Mouse (Mus musculus): ENCODE data around the gene Ssh2. TPM values are rescaled to one million over a fixed set of nuclear protein-coding genes. Genes with fewer than 3 reads are reported as not detected.

Ssh2 gene
- polyA plus RNA-seq, 1 experiment from 2014 or later: 8.8 TPM

- no peak for DNase-seq (ENCODE audit: low spot score)
- Histone ChIP-seq H3K9me3 (replicated peaks) (no peaks in the 10 kb centered on the region), H3K27me3 (ENCODE audit: low read depth, poor library complexity, severe bottlenecking) (no peaks in the 10 kb centered on the region), H3K4me3 (no peak overlapping the region), H3K4me1 (peaks cover 19% of the 10 kb centered on the region), H3K36me3 (peaks cover 90% of the 10 kb centered on the region), H3K27ac (no peak overlapping the region)
- WGBS: 96% methylated on average over 14 of the region's 14 CpGs
These were observed 290.2 kb downstream of the Ssh2 start for GRCm38 (mm10) chr11:77506273-77506672.

- no peak overlapping the region for H3K4me3 ChIP-seq
- no peaks in the 10 kb centered on the region for H3K9me3 ChIP-seq (replicated peaks)
- H3K27ac ChIP-seq: 0 out of 2 replicates have a peak overlapping the region, but pooled peaks have one; percentile 7
- WGBS: 87% methylated on average over 6 of the region's 6 CpGs
- no peak for DNase-seq (ENCODE audit: low spot score)
- peaks cover 17% of the 10 kb centered on the region for H3K4me1 ChIP-seq
- peaks cover 83% of the 10 kb centered on the region for H3K36me3 ChIP-seq
- H3K27me3 ChIP-seq (ENCODE audit: low read depth, poor library complexity, severe bottlenecking): no peaks in the 10 kb centered on the region
These were observed 290.9 kb downstream of the Ssh2 start for GRCm38 (mm10) chr11:77506941-77507340.

- Histone ChIP-seq H3K27me3 (ENCODE audit: low read depth, poor library complexity, severe bottlenecking) (no peaks in the 10 kb centered on the region), H3K9me3 (replicated peaks) (no peaks in the 10 kb centered on the region), H3K36me3 (peaks cover 78% of the 10 kb centered on the region), H3K4me1 (peaks cover 21% of the 10 kb centered on the region), H3K4me3 (peak overlapping the region; percentile 46; the same call in 1 of the 2 replicates), H3K27ac (0 out of 2 replicates have a peak overlapping the region, but pooled peaks have one; percentile 7)
- WGBS: 69% methylated on average over 4 of the region's 4 CpGs
- DNase-seq (ENCODE audit: low spot score): no peak
These were observed 291.3 kb downstream of the Ssh2 start for GRCm38 (mm10) chr11:77507426-77507825.

- Histone ChIP-seq H3K27me3 (ENCODE audit: low read depth, poor library complexity, severe bottlenecking) (no peaks in the 10 kb centered on the region), H3K27ac (peak overlapping the region; percentile 75)
- 20% methylated on average over 49 of the region's 49 CpGs for WGBS
These were observed 292.3 kb downstream of the Ssh2 start for GRCm38 (mm10) chr11:77508068-77509021.

More at GRCm38 (mm10) chr11:77508068-77509021, 292.3 kb downstream of the Ssh2 start:
- peaks cover 26% of the 10 kb centered on the region for H3K4me1 ChIP-seq
- peak; percentile 91 for DNase-seq (ENCODE audit: low spot score)
- no peaks in the 10 kb centered on the region for H3K9me3 ChIP-seq (replicated peaks)
- peak overlapping the region; percentile 46 for H3K4me3 ChIP-seq
- H3K36me3 ChIP-seq: peaks cover 69% of the 10 kb centered on the region

Other genes with a start within 250 kb of the Ssh2 start
- 0.11 and 0.43 TPM in 2 replicates for gene Slc6a4, start 217.7 kb upstream of the Ssh2 start, polyA plus RNA-seq (2016; fragmentation: Nextera tagmentation; extraction: Ambion mirVana)
- 55.7 and 64.2 TPM in 2 replicates for gene Nsrp1, start 137.9 kb upstream of the Ssh2 start, polyA plus RNA-seq (2016; fragmentation: Nextera tagmentation; extraction: Ambion mirVana)
- gene Efcab5, start 27.3 kb upstream of the Ssh2 start, polyA plus RNA-seq (2016; fragmentation: Nextera tagmentation; extraction: Ambion mirVana): 0.09 and 0.16 TPM in 2 replicates
- gene Coro6, start 246.1 kb downstream of the Ssh2 start, polyA plus RNA-seq (2016; fragmentation: Nextera tagmentation; extraction: Ambion mirVana): 0.15 TPM in 1 of 2 replicates, not detected in the other

All from limb, embryonic 10.5 days (tissue).